Mouse (Mus musculus) E14TG2a.4 (cell line): ENCODE results near the gene Ankzf1.

Experiments
- H3K27me3 ChIP-seq: 2 replicates; pipeline ENCODE4 v1.6.1; 2014; ENCODE audit warnings: low read length, control low read depth; ENCODE audit not compliant: insufficient read depth
- H3K36me3 ChIP-seq: 2 replicates; pipeline ENCODE4 v1.6.1; 2014; ENCODE audit warnings: low read length, control low read depth; ENCODE audit not compliant: insufficient read depth
- H3K4me1 ChIP-seq: replicated peaks from 2 replicates; pipeline ENCODE4 v1.6.1; 2014; ENCODE audit warnings: low read depth, low read length, control low read depth
- H3K4me3 ChIP-seq: replicated peaks from 2 replicates; pipeline ENCODE4 v1.5.1; 2014; ENCODE audit warnings: mild to moderate bottlenecking, low read length
- H3K9me3 ChIP-seq: 2 replicates; pipeline ENCODE4 v1.6.1; 2014; ENCODE audit warnings: low read length, control low read depth
- CTCF ChIP-seq: conservative IDR thresholded peaks from 2 replicates; pipeline ENCODE4 v1.5.1; 2014; ENCODE audit warnings: low read length
- NANOG ChIP-seq: IDR thresholded peaks from 2 replicates; pipeline ENCODE4 v1.6.1; 2014; ENCODE audit warnings: borderline replicate concordance, low read length, mixed read lengths
- POU5F1 ChIP-seq: IDR thresholded peaks from 2 replicates; pipeline ENCODE4 v1.6.1; 2014; ENCODE audit warnings: low read length, borderline replicate concordance

Ankzf1 gene

GRCm38 (mm10) chr1:75217893-75218226, 25.9 kb downstream of the Ankzf1 start:
- H3K27me3 ChIP-seq, result peaks cover 16% of the 10 kb centered on the region
- peaks cover 95% of the 10 kb centered on the region for H3K4me1 ChIP-seq
- peak overlapping the region; percentile 91 for H3K4me3 ChIP-seq
- H3K9me3 ChIP-seq, result no peaks in the 10 kb centered on the region
- peaks cover 52% of the 10 kb centered on the region for H3K36me3 ChIP-seq
- TF ChIP-seq NANOG (no peak), CTCF (no peak), POU5F1 (no peak)

- peaks cover 95% of the 10 kb centered on the region for H3K4me1 ChIP-seq
- TF ChIP-seq NANOG (no peak), POU5F1 (no peak), CTCF (no peak)
- peaks cover 46% of the 10 kb centered on the region for H3K36me3 ChIP-seq
- peaks cover 16% of the 10 kb centered on the region for H3K27me3 ChIP-seq
- no peaks in the 10 kb centered on the region for H3K9me3 ChIP-seq
- H3K4me3 ChIP-seq, result peak overlapping the region; percentile 91
These were observed 26.5 kb downstream of the Ankzf1 start for GRCm38 (mm10) chr1:75218227-75219001.

GRCm38 (mm10) chr1:75219078-75219477, 27.1 kb downstream of the Ankzf1 start:
- H3K9me3 ChIP-seq, result no peaks in the 10 kb centered on the region
- H3K36me3 ChIP-seq, result peaks cover 39% of the 10 kb centered on the region
- no peak for TF ChIP-seq NANOG
- TF ChIP-seq POU5F1, result no peak
- TF ChIP-seq CTCF, result no peak
- peaks cover 16% of the 10 kb centered on the region for H3K27me3 ChIP-seq
- H3K4me1 ChIP-seq, result peaks cover 95% of the 10 kb centered on the region
- peak overlapping the region; percentile 91 for H3K4me3 ChIP-seq

- H3K27me3 ChIP-seq, result peaks cover 16% of the 10 kb centered on the region
- H3K4me3 ChIP-seq, result peak within 1 kb of the TSS; percentile 91
- H3K4me1 ChIP-seq, result peaks cover 95% of the 10 kb centered on the region
- no peak for TF ChIP-seq CTCF
- TF ChIP-seq NANOG, result no peak
- no peak for TF ChIP-seq POU5F1
- no peaks in the 10 kb centered on the region for H3K9me3 ChIP-seq
- H3K36me3 ChIP-seq, result peaks cover 35% of the 10 kb centered on the region
These were observed 27.6 kb downstream of the Ankzf1 start, which contains the start of gene Tuba4a for GRCm38 (mm10) chr1:75219531-75219930. Tuba4a (minus strand) TSS chr1:75219865.

- Histone ChIP-seq H3K4me3 (peak overlapping the region; percentile 60; the same call in 1 of the 2 replicates), H3K27me3 (peaks cover 16% of the 10 kb centered on the region), H3K9me3 (no peaks in the 10 kb centered on the region), H3K36me3 (peaks cover 15% of the 10 kb centered on the region), H3K4me1 (peaks cover 95% of the 10 kb centered on the region)
- TF ChIP-seq NANOG (no peak), POU5F1 (no peak), CTCF (no peak)
These were observed 29.6 kb downstream of the Ankzf1 start for GRCm38 (mm10) chr1:75221538-75221937.

GRCm38 (mm10) chr1:75222926-75223325, 31.0 kb downstream of the Ankzf1 start:
- peaks cover 95% of the 10 kb centered on the region for H3K4me1 ChIP-seq
- no peaks in the 10 kb centered on the region for H3K9me3 ChIP-seq
- H3K36me3 ChIP-seq, result peaks cover under 1% of the 10 kb centered on the region; the same call in 1 of the 2 replicates
- H3K4me3 ChIP-seq, result peak overlapping the region; percentile 60
- TF ChIP-seq POU5F1 (no peak), CTCF (no peak), NANOG (no peak)
- peaks cover 16% of the 10 kb centered on the region for H3K27me3 ChIP-seq

GRCm38 (mm10) chr1:75223532-75223931, 31.6 kb downstream of the Ankzf1 start:
- H3K36me3 ChIP-seq, result no peaks in the 10 kb centered on the region
- TF ChIP-seq POU5F1, result no peak
- H3K4me1 ChIP-seq, result peaks cover 97% of the 10 kb centered on the region
- H3K4me3 ChIP-seq, result peak overlapping the region; percentile 60
- H3K9me3 ChIP-seq, result no peaks in the 10 kb centered on the region
- peaks cover 16% of the 10 kb centered on the region for H3K27me3 ChIP-seq

- Histone ChIP-seq H3K27me3 (peaks cover 6% of the 10 kb centered on the region), H3K36me3 (peaks cover 9% of the 10 kb centered on the region; the same call in 1 of the 2 replicates), H3K4me3 (no peak overlapping the region), H3K4me1 (peaks cover 96% of the 10 kb centered on the region), H3K9me3 (peaks cover 6% of the 10 kb centered on the region; the same call in 1 of the 2 replicates)
- TF ChIP-seq CTCF (no peak), NANOG (no peak), POU5F1 (no peak)
These were observed 33.5 kb downstream of the Ankzf1 start for GRCm38 (mm10) chr1:75225473-75225872.
